Mouse (Mus musculus) adrenal gland, postnatal 4 days (tissue): ENCODE data around the gene Pdp2. TPM values are rescaled to one million over a fixed set of nuclear protein-coding genes. Genes with fewer than 3 reads are reported as not detected.
A peak's percentile ranks its signal among the peaks of the same experiment; 100 is the strongest.
"Not testable (repeated sequence)": the region's sequence is repeated elsewhere in the genome, so short reads cannot be mapped to it uniquely, and the experiment has no call there.

ENCODE experiments used
- DNase-seq, 2 experiments: peaks; one replicate each; pipeline ENCODE4 v3.0.0; 2021 to 2022; ENCODE audit warnings: low spot score in 2 of 2, mixed read lengths in 2 of 2
- long read RNA-seq, 2 experiments: library from polyadenylated mRNA; stranded (forward); transcript quantifications; one replicate each; pipeline ENCODE4 v2.0.0; 2021
- total RNA-seq, 2 experiments: library from RNA; stranded (reverse); gene quantifications; 2 replicates each; pipeline ENCODE4 v1.2.3; 2021

Gene Pdp2
- total RNA-seq = 10 to 100 TPM; 17.0 to 17.6 TPM
- long read RNA-seq, experiment 1, full-length matches to known transcripts = 2 of 2 reads
- long read RNA-seq, experiment 1, partial matches to known transcripts = 0 of 2 reads
- long read RNA-seq, experiment 1, other reads (novel, unspliced or antisense) = 0 of 2 reads
- long read RNA-seq, experiment 2, full-length matches to known transcripts = 4 of 7 reads
- long read RNA-seq, experiment 2, partial matches to known transcripts = 0 of 7 reads
- long read RNA-seq, experiment 2, other reads (novel, unspliced or antisense) = 3 of 7 reads

- peak; percentile 64 to 90 for DNase-seq
Measured at GRCm38 (mm10) chr8:104591133-104591834, at the start of gene Pdp2. Gene Pdp2, plus strand, starts transcription at chr8:104591451.

- DNase-seq = no peak
Measured at GRCm38 (mm10) chr8:104541515-104541880, 49.8 kb upstream of the Pdp2 start.

- DNase-seq = no peak
Measured at GRCm38 (mm10) chr8:104542160-104542559, 49.1 kb upstream of the Pdp2 start.

DNA sequence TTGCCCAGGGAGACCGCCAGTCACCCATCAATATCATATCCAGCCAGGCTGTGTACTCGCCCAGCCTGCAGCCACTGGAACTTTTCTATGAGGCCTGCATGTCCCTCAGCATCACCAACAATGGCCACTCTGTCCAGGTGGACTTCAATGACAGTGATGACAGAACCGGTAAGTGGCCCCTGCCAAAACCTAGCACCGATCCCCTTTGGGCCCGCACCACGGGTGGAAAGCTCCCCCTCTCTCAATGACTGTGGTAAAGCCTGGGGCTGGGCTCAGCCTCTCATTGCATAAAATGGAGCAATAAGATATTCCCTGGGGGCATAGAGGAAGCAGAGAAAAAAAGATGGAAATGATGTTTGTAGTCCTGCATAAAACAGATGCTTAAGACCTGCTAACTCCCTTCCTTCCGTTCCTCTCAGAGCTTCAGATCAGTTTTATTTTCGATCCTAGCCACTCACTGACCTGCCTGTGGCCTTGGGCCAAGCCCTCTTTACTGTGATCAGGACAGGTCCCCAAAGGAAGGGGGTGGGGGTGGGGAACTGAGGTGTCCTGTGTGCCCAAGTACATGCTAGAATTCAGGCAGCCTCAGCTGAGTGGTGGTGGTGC is 47.7 kb upstream of the Pdp2 start:
- DNase-seq = no peak

GRCm38 (mm10) chr8:104555191-104555590 is 36.1 kb upstream of the Pdp2 start:
- no peak for DNase-seq

GRCm38 (mm10) chr8:104557226-104557625 is 34.0 kb upstream of the Pdp2 start:
- DNase-seq = no peak

- no peak for DNase-seq
Measured at GRCm38 (mm10) chr8:104560731-104561130, 30.5 kb upstream of the Pdp2 start.

DNA sequence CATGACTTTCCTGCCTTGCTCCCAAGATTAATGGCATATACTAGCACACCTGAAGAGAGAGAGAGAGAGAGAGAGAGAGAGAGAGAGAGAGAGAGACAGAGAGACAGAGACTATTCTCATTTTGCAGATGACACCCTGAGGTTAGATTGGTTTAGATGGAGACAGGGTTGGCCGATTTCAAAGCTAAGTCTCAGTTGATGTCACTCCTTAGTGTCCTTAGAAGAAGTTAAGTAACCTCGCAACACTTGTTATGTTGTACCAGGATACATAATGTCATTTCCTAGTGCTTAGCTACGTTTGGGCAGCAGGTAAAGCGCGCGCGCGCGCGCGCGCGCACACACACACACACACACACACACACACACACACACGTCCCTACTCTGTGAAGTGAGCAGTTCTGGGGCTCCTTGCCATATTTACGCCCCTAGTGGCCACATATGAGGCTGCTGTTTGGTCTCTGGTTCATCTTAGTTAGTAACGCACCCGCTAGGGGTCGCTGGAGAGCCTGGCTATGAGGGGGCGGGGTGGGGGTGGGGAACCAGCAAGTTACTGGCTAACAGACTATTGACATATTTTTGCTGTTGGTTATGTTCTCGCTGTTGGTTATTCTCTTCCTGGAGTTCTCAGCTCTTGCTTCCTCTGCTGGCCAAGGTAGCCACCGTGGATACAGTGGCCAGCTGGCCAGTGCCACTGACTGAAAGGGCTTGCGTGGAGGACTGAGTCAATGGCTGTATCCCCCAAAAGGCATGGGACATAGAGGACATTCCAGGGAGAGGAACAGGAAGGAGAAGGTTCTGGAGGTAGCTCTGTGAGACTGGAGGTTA is 26.4 kb upstream of the Pdp2 start:
- peak; percentile 41 to 74 for DNase-seq

DNA sequence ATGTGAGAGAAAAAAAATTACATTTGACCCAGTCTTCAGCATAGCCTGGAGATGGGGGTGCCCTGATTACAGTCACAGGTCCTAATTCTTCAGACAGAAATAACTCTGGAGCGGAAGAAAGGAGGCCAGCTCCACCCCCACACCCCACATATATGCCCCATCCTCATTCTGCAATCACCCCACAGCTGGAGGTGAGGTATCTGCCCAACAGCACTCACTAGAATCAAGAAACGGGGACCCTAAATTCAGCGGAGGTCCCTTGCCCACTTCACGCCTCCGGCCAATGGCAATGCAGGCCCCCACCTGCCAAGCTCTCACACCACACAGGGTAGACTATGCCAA is 25.8 kb upstream of the Pdp2 start:
- DNase-seq = no peak

- DNase-seq = no peak
Measured at GRCm38 (mm10) chr8:104569559-104569958, 21.7 kb upstream of the Pdp2 start.

DNA sequence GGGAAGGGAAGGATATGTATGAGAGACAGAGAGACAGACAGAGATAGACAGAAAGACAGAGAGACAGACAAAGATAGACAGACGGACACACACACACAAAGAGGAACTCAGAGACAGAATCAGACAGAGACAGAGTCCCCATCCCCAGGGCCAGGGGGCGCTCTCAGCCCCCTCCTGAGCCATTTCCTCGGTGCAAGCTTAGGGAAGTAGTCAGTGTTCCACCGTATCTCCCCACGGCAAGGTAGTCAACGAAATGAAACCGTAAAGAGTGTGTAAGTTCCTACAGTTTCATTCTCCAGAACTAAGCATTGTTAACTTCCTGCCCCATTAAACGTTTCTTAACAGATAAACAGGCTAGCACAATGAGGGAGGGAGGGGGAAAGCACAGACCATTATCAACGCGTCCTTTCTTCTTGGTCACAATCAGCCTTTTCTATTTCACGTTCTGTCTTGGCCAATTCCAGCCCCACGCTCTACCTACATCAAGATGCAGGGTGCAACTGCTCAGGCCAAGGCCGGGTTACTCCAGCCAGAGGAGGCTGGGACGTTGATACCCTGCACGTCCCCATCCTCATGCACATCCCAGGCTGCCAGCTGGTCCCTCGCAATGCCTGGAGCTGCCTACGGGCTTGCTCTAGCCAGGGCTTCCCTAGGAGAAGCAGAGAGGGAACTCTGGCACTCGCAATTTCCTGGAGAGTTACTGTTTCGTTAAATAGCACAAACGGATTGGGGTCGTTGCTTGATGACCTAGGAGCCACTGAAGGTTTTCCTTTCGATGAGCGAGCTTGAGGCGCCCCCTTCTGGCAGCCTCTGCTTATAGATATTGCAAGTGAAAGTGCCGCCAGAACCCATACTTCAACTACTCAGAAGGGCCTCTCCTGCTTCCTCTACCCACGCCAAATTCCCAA is 20.6 kb upstream of the Pdp2 start:
- DNase-seq = peak; percentile 56 to 64

DNA sequence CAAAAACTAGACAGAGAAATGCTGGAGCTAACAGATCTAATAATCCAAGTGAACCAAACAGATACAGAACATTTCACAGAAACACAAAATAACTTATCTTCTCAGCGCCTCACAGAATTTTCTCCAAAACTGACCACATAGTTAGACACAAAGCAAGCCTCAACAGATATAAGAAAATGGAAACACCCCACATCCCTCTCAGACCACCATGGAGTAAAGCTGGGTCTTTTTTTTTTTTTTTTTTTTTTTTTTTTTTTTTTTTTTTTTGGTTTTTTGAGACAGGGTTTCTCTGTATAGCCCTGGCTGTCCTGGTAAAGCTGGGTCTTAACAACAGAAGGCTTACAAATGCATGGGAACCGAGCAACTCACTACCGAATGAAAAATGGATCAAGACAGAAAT is 14.4 kb upstream of the Pdp2 start:
- DNase-seq = no peak

DNA sequence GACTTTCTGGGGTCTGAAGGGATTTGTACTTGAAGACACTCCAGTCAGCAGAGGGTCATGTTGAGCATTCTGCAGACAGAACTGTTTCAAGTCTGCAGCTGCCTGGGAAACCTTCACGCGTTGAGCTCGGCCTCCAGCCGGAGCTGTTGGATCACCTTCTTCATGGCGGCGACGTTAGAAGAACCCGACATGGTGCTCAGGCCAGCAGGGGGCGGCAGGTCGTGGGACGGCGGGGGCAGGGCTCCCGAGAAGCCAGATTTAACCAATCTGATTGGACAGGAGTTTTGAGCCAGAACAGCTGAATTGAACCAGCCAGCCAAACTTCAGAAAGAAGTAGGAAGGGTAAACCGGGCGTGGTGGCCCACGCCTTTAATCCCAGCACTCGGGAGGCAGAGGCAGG is 13.6 kb upstream of the Pdp2 start:
- DNase-seq = not testable (repeated sequence)

- DNase-seq = no peak
Measured at GRCm38 (mm10) chr8:104584522-104584921, 6.7 kb upstream of the Pdp2 start.

GRCm38 (mm10) chr8:104590284-104590683 is 967 bp upstream of the Pdp2 start:
- no peak for DNase-seq

- DNase-seq = no peak
Measured at GRCm38 (mm10) chr8:104591856-104592255, 605 bp downstream of the Pdp2 start.

DNA sequence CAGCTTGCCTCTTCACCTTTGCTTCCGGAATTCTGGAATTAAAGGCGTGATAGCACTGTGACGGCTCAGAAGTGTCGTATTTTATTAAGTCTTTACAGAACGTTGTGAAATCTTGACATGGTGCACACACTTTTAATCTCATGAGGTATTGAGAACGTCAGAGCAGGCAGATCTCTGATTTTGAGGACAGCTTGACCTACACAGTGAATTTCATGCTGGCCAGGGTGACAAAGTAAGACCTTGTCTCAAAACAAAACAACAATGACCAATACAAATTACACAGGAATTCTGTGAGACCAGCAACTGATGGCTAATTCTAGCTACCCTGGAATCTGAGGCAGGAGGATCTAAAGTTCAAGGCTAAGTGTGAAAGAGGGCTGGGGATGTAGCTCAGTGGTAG is 1.3 kb downstream of the Pdp2 start:
- DNase-seq = no peak

GRCm38 (mm10) chr8:104593536-104594325 is 2.5 kb downstream of the Pdp2 start:
- no peak for DNase-seq

DNA sequence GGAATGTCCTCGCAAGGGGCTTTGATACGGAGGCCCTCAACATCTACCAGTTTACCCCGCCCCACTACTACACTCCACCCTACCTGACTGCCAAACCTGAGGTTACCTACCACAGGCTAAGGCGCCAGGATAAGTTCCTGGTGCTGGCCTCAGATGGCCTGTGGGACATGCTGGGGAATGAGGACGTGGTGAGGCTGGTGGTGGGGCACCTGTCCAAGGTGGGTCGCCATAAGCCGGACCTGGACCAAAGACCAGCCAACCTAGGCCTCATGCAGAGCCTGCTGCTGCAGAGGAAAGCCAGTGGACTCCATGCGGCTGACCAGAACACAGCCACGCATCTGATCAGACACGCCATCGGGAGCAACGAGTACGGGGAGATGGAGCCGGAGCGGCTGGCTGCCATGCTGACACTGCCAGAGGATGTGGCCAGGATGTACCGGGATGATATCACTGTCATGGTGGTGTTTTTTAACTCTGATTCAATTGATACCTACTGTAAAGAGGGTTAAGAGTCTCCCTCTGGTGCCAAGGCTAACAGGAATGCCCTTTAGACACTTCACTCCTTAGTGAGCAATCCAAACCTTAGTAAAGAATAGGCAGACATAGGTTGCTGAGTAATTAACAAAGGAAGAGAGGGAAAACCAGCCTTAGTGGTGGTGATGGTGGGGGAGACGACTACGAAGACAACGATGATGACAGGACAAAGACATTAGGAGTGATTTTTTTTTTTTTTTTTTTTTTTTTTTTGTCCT is 3.5 kb downstream of the Pdp2 start:
- DNase-seq = no peak
